Mouse (Mus musculus) thymus, adult 2 months (tissue): ENCODE data around the gene Casz1.

ENCODE experiments used
- CTCF ChIP-seq: fragments of 200-500 bp; IDR thresholded peaks from 2 replicates; pipeline ENCODE4 v1.5.1; 2012; ENCODE audit warnings: mild to moderate bottlenecking, control low read depth, low read length, moderate library complexity, borderline replicate concordance; ENCODE audit not compliant: control insufficient read depth, poor library complexity, insufficient read depth; ENCODE audit errors: extremely low read depth
- POLR2A ChIP-seq: fragments of 200-500 bp; IDR thresholded peaks from 2 replicates; pipeline ENCODE4 v1.6.1; 2012; ENCODE audit warnings: mild to moderate bottlenecking, low read length, control low read depth, moderate library complexity; ENCODE audit not compliant: control insufficient read depth, poor library complexity, insufficient read depth; ENCODE audit errors: extremely low read depth

DNA sequence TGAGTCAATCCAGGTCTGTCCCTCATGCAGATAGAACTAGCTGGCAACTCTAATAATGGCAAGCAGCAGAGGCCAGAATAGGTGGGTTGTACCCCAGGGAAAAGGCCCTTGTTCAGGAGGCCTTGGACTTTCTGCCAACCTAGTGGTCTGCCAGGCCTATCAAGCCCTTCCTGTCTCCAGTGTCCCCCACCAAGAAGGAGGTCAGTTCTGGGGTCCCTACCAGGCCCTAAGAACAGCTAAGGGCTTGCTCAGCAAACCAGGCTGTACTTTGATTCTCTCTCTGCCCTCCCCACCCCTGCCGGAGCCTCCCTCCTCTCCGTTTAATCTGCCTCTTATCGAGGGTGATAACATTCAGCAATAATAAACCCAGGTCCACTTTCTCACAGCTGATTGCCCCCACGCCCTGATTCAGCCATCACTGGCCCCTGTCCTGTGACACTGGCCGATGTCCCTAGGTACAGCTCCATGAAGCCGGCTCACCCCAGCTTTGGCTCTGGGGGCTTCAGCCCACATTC lies 19.1 kb upstream of the Casz1 start:
- no peak for TF ChIP-seq POLR2A
- no peak for TF ChIP-seq CTCF
